Mouse (Mus musculus) MEL (cell line): ENCODE data around the gene Fam45a. TPM values are rescaled to one million over a fixed set of nuclear protein-coding genes. Genes with fewer than 3 reads are reported as not detected.

ENCODE experiments used
- DNase-seq: peaks from one replicate; pipeline ENCODE4 v3.0.0; 2011; ENCODE audit warnings: low read depth, low spot score
- H3K27ac ChIP-seq: 2 replicates; pipeline ENCODE4 v1.5.1; 2012; ENCODE audit warnings: low read depth, mild to moderate bottlenecking, control low read depth, low read length, moderate library complexity; ENCODE audit not compliant: control insufficient read depth
- H3K27me3 ChIP-seq, 2 experiments: fragments of 150-350 bp in 1 of 2; sonication (generic) in 1 of 2; 2 replicates each; pipeline ENCODE4 v1.6.1; 2012; ENCODE audit warnings: low read length in 2 of 2, mild to moderate bottlenecking in 2 of 2, improper control_type of control experiment in 1 of 2, moderate library complexity in 1 of 2; ENCODE audit not compliant: insufficient read depth in 2 of 2, control insufficient read depth in 1 of 2
- H3K36me3 ChIP-seq, 2 experiments: 2 replicates each; pipeline ENCODE4 v1.6.1; 2012 to 2014; ENCODE audit warnings: low read length in 2 of 2, improper control_type of control experiment in 1 of 2, inconsistent platforms in 1 of 2, mild to moderate bottlenecking in 1 of 2; ENCODE audit not compliant: insufficient read depth in 2 of 2, control insufficient read depth in 1 of 2
- H3K4me1 ChIP-seq, 2 experiments: fragments of 150-350 bp in 1 of 2; sonication (generic) in 1 of 2; 2 replicates each; pipeline ENCODE4 v1.6.1; 2012; ENCODE audit warnings: low read length in 2 of 2, improper control_type of control experiment in 1 of 2, mild to moderate bottlenecking in 1 of 2; ENCODE audit not compliant: insufficient read depth in 2 of 2, control insufficient read depth in 1 of 2
- H3K4me3 ChIP-seq, 2 experiments: fragments of 150-350 bp in 1 of 2; sonication (generic) in 1 of 2; 2 replicates each; pipeline ENCODE4 v1.5.1; 2012; ENCODE audit warnings: low read depth in 2 of 2, low read length in 2 of 2, mild to moderate bottlenecking in 2 of 2, moderate library complexity in 2 of 2, control low read depth in 1 of 2, improper control_type of control experiment in 1 of 2; ENCODE audit not compliant: control insufficient read depth in 1 of 2, insufficient read depth in 1 of 2
- H3K79me2 ChIP-seq: 2 replicates; pipeline ENCODE4 v1.6.1; 2012; ENCODE audit warnings: mild to moderate bottlenecking, low read length, moderate library complexity; ENCODE audit not compliant: control insufficient read depth, poor library complexity, insufficient read depth
- H3K9ac ChIP-seq: 2 replicates; pipeline ENCODE4 v1.6.1; 2012; ENCODE audit warnings: low read depth, mild to moderate bottlenecking, control low read depth, low read length, moderate library complexity; ENCODE audit not compliant: control insufficient read depth, poor library complexity, severe bottlenecking
- H3K9me3 ChIP-seq: fragments of 150-350 bp; sonication (generic); replicated peaks from 2 replicates; pipeline ENCODE4 v1.6.1; 2012; ENCODE audit warnings: mild to moderate bottlenecking, low read length, improper control_type of control experiment, moderate library complexity; ENCODE audit not compliant: insufficient read depth
- CHD1 ChIP-seq: IDR thresholded peaks from 2 replicates; pipeline ENCODE4 v1.6.1; 2012; ENCODE audit warnings: low read depth, mild to moderate bottlenecking, inconsistent platforms, low read length, improper control_type of control experiment
- GABPA ChIP-seq: IDR thresholded peaks from 2 replicates; pipeline ENCODE4 v1.6.1; 2012; ENCODE audit warnings: low read depth, mild to moderate bottlenecking, inconsistent platforms, low read length, improper control_type of control experiment, moderate library complexity
- JUND ChIP-seq: IDR thresholded peaks from 2 replicates; pipeline ENCODE4 v1.6.1; 2011; ENCODE audit warnings: low read depth, mild to moderate bottlenecking, improper control_type of control experiment, low read length
- MAFK ChIP-seq: IDR thresholded peaks from 2 replicates; pipeline ENCODE4 v1.6.1; 2011; ENCODE audit warnings: low read depth, mild to moderate bottlenecking, low read length, improper control_type of control experiment, borderline replicate concordance
- MAX ChIP-seq: IDR thresholded peaks from 2 replicates; pipeline ENCODE4 v1.6.1; 2011; ENCODE audit warnings: low read length, improper control_type of control experiment
- MAZ ChIP-seq: IDR thresholded peaks from 2 replicates; pipeline ENCODE4 v1.6.1; 2012; ENCODE audit warnings: low read depth, mild to moderate bottlenecking, inconsistent platforms, low read length, improper control_type of control experiment
- MYC ChIP-seq: IDR thresholded peaks from 2 replicates; pipeline ENCODE4 v1.6.1; 2011; ENCODE audit warnings: low read depth, mild to moderate bottlenecking, low read length, improper control_type of control experiment, moderate library complexity
- NELFE ChIP-seq: IDR thresholded peaks from 2 replicates; pipeline ENCODE4 v1.6.1; 2011; ENCODE audit warnings: low read depth, low read length, improper control_type of control experiment
- NRF1 ChIP-seq: IDR thresholded peaks from 2 replicates; pipeline ENCODE4 v1.6.1; 2014; ENCODE audit warnings: low read depth, mild to moderate bottlenecking, inconsistent platforms, low read length, improper control_type of control experiment, moderate library complexity; ENCODE audit not compliant: poor library complexity, insufficient read depth, severe bottlenecking
- POLR2A ChIP-seq, 2 experiments: IDR thresholded peaks; 2 replicates each; pipeline ENCODE4 v1.6.1; 2011 to 2012; ENCODE audit warnings: low read length in 2 of 2, mild to moderate bottlenecking in 2 of 2, control low read depth in 1 of 2, improper control_type of control experiment in 1 of 2, low read depth in 1 of 2, moderate library complexity in 1 of 2; ENCODE audit not compliant: control insufficient read depth in 1 of 2, insufficient read depth in 1 of 2, poor library complexity in 1 of 2
- POLR2AphosphoS2 ChIP-seq: IDR thresholded peaks from 2 replicates; pipeline ENCODE4 v1.6.1; 2011; ENCODE audit warnings: low read length, improper control_type of control experiment
- RAD21 ChIP-seq: IDR thresholded peaks from 2 replicates; pipeline ENCODE4 v1.6.1; 2011; ENCODE audit warnings: mild to moderate bottlenecking, low read depth, low read length, improper control_type of control experiment
- SIN3A ChIP-seq: IDR thresholded peaks from 2 replicates; pipeline ENCODE4 v1.6.1; 2012; ENCODE audit warnings: low read length, improper control_type of control experiment, inconsistent platforms
- SMC3 ChIP-seq: IDR thresholded peaks from 2 replicates; pipeline ENCODE4 v1.6.1; 2011; ENCODE audit warnings: low read depth, low read length, improper control_type of control experiment
- TAL1 ChIP-seq: IDR thresholded peaks from 2 replicates; pipeline ENCODE4 v1.6.1; 2012; ENCODE audit warnings: mild to moderate bottlenecking, inconsistent platforms, low read length, moderate library complexity, mixed read lengths
- TCF12 ChIP-seq: IDR thresholded peaks from 2 replicates; pipeline ENCODE4 v1.6.1; 2014; ENCODE audit warnings: low read depth, mild to moderate bottlenecking, inconsistent platforms, low read length, improper control_type of control experiment, moderate library complexity
- UBTF ChIP-seq: IDR thresholded peaks from 2 replicates; pipeline ENCODE4 v1.6.1; 2012; ENCODE audit warnings: low read depth, mild to moderate bottlenecking, inconsistent platforms, low read length, improper control_type of control experiment, moderate library complexity, borderline replicate concordance; ENCODE audit not compliant: insufficient read depth
- USF1 ChIP-seq: IDR thresholded peaks from 2 replicates; pipeline ENCODE4 v1.6.1; 2014; ENCODE audit warnings: low read depth, mild to moderate bottlenecking, inconsistent platforms, low read length, improper control_type of control experiment, moderate library complexity
- ZC3H11A ChIP-seq: IDR thresholded peaks from 2 replicates; pipeline ENCODE4 v1.6.1; 2012; ENCODE audit warnings: low read depth, mild to moderate bottlenecking, inconsistent platforms, low read length, improper control_type of control experiment
- ZKSCAN1 ChIP-seq: IDR thresholded peaks from 2 replicates; pipeline ENCODE4 v1.6.1; 2012; ENCODE audit warnings: low read depth, mild to moderate bottlenecking, inconsistent platforms, low read length, improper control_type of control experiment, moderate library complexity
- ZMIZ1 ChIP-seq: IDR thresholded peaks from 2 replicates; pipeline ENCODE4 v1.6.1; 2012; ENCODE audit warnings: low read depth, mild to moderate bottlenecking, inconsistent platforms, low read length, improper control_type of control experiment, moderate library complexity
- polyA plus RNA-seq, 2 experiments: library from polyadenylated mRNA; stranded (reverse) in 1 of 2; unstranded in 1 of 2; fragments of >175 nt in 1 of 2; fragments of >200 nt in 1 of 2; gene quantifications; 2 replicates each; pipeline versions ENCODE4 v1.2.1 to v1.2.4; 2012; ENCODE audit warnings: low replicate concordance in 2 of 2, low read depth in 1 of 2; ENCODE audit not compliant: insufficient read length in 2 of 2, insufficient read depth in 1 of 2, missing spikeins in 1 of 2
- total RNA-seq: library from RNA; depleted of rRNA; stranded (reverse); fragments of 300-350 nt; gene quantifications from 2 replicates; pipeline ENCODE4 v1.2.3, GENCODE M21; 2012

Gene Fam45a
- total and polyA plus RNA-seq, 3 experiments: 12.1 to 20.4 TPM; not detected in 1

DNA sequence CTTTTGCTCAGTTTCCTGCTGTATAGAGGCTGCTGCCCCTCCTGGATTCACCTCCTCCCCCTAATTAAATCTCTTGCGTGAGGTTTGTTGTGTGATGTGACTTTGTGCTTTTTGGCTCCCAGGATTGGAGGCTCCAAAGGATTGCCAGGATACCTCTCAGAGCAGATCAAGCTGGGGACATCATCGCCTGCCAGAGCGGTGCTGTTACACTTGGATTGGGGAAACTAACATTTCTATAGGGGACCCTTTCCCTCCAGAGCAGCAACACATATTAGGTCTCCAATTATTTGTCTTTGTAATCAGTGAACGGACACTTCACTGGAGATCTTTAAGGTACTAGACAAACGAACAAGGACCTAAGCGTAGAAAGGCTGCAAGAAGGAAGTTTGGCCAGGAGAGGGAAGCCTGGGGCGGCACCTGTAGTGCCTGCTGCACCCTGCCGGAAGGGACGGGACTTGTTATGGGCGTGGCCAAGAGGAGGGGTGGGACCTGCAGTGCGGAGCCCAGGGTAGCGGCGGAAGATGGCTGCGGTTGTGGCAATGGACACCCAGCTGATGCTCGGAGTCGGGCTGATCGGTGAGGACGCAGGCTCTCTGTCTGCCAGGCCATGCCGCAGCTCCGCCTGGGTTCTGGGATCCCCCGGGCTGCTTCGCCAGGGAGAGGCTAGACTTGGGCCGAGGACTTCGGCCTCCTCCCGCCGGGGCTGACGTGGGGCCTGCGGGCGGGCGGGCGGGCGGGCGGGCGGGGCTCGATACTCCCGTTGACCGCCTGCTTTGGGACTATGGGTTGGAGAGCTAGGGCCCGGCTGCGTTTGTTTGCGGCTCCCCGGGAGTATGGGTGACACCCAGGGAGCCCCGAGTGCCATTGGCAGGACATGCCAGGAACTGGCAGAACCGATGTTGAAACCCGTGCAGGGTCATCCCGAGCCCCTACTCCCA is at the start of gene Fam45a (continued):
- TF ChIP-seq NRF1 (0 out of 2 replicates have a peak, but pooled peaks have one; percentile 15), UBTF (0 out of 2 replicates have a peak, but pooled peaks have one; percentile 31), CHD1 (no peak), SMC3 (peak; percentile 80), GABPA (0 out of 2 replicates have a peak, but pooled peaks have one; percentile 36)

DNA sequence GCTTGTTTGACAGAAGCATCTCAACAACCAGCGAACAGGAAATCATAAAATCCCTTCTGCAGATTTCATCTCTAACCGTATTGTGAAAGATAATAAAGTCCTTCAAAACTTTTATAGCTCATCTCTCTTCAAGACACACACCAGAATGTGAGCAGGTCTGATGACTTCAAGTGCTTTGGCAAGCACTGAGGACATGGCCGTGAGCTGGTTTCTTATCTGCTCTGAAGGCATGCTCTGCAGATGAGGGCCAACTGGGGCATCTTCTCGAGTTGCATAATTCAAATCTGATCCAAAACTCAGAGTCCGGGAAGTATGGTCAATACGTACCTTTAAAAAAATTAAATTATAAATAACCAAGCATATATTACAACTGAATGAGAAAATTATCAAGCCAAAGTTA is 38.0 kb upstream of the Fam45a start:
- Histone ChIP-seq H3K9me3 (no peaks in the 10 kb centered on the region), H3K9ac (no peak overlapping the region), H3K4me3 (no peak overlapping the region), H3K27ac (no peak overlapping the region)
- TF ChIP-seq SMC3 (no peak), MYC (no peak), JUND (no peak), RAD21 (no peak), SIN3A (no peak), POLR2AphosphoS2 (no peak), NELFE (no peak), USF1 (no peak), CHD1 (no peak), ZC3H11A (no peak), MAX (no peak), TAL1 (no peak)
- TF ChIP-seq, all 39 proteins: peak for 0
- H3K36me3 ChIP-seq: peaks cover 17 to 95% of the 10 kb centered on the region in 2 experiments
- H3K79me2 ChIP-seq: peaks cover 16% of the 10 kb centered on the region
- H3K4me1 ChIP-seq: no peaks in the 10 kb centered on the region
- DNase-seq: no peak
- H3K27me3 ChIP-seq: no peaks in the 10 kb centered on the region

DNA sequence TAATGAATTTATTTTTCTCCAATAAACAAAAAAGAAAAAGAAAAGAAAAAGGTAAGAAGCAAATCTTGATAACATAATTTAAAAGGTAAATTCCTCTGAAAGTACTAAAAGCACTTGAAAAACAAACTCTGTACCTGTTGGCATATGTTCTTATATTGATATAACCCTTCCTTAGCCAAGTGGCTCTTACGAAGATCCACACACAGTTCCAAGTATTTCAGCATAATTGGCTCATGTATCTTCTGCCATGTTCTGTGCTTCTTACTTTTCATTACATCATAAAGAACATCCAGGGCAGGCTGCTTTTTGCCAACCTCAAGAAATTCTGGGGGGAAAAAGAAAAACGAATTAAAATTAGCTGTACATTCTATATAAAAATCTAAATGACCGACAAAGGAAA is 29.4 kb upstream of the Fam45a start:
- H3K4me1 ChIP-seq: peaks cover 16 to 25% of the 10 kb centered on the region in 2 experiments
- H3K27me3 ChIP-seq: no peaks in the 10 kb centered on the region
- TF ChIP-seq MAZ (no peak), UBTF (no peak), ZKSCAN1 (no peak), ZMIZ1 (0 out of 2 replicates have a peak, but pooled peaks have one; percentile 22), MAFK (no peak), TCF12 (no peak), POLR2A (IDR thresholded peaks at IDR 0.05; ENCODE audit: control insufficient read depth in 1 of 2, insufficient read depth in 1 of 2, low read depth in 1 of 2, low read length in 2 of 2, poor library complexity in 1 of 2) (no peak), GABPA (no peak)
- TF ChIP-seq, all 39 proteins: peak for 1
- peaks cover 74 to 81% of the 10 kb centered on the region in 2 experiments for H3K36me3 ChIP-seq
- no peak overlapping the region for H3K27ac ChIP-seq
- no peak overlapping the region for H3K9ac ChIP-seq
- H3K4me3 ChIP-seq: no peak overlapping the region
- H3K79me2 ChIP-seq: peaks cover 58% of the 10 kb centered on the region
- no peaks in the 10 kb centered on the region for H3K9me3 ChIP-seq
- no peak for DNase-seq
